Mouse (Mus musculus): ENCODE measurements around the gene Parg. TPM values are rescaled to one million over a fixed set of nuclear protein-coding genes. Genes with fewer than 3 reads are reported as not detected.

Parg gene
- total RNA-seq, 2 experiments from 2014 or later, result 17.0 to 18.5 TPM

DNA sequence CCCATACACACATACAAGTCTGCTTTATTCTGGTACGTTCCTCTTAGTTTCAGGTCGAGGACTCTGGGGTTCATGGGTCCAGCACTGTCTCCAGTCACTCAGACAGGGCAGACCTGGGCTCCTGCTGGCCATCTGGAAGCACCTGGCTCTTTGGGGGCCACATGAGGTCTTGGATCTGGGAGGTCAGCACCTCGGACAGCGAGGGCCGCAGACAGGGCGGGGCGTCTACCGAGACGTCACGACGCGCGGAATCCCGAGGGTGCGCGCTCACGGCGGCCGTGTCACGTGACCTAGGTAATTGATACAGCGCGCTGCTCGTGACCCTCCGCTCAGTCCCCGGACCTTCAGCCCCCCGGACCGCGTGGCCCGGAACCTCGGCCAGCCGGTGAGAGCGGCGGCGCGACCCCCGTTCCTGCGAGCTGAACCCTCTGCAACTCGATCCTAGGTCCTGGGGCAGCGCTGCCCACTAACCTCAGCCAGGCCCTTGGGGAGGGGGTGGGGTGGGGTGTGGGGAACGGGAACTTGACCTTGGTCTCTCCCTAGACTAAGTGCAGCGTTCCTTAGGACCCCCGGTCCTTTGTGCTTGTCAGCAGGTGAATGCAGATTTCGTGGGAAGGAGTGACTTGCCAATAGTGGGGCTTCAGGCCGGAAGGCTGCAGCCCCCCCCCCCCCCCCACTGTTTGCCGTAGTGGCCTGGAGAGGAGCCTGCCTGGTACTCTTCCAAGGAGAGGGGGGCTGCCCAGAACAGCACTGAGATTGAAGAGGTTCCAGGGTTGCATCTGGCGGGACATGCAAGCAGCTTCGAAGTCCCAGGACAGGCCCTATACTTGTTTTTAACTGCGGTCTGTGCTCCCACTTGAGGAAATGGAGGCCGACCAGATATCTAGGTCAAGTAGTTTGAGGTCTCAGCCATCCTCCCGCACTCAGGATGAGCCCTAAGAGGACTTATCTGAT, 120.3 kb downstream of the Parg start, which contains the start of gene Ogdhl:
Ogdhl (plus strand) TSS at position 288 of the 954 bp plus-strand sequence.
- DNase-seq, result peak; percentile 55 to 67

DNA sequence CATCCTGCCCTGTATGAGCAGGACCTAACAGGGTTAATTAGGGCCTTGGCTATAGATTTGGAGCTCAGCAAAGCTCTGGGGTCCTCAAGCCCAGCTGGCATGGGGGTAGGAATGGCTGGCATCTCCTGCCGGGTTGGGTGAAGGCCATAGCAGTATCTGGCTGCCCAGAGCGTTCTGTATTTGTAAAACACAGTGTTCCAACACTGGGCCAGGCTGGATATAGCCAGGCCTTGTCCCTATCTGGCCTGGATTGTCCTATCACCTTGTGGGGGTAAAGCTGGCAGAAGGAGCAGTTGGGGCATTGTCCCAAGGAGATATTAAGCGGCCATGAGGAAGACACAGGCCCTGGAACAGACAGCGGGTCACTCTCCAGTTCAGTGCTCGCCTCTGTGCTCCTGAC, 121.5 kb downstream of the Parg start:
- DNase-seq, result peak; percentile 19 to 67

DNA sequence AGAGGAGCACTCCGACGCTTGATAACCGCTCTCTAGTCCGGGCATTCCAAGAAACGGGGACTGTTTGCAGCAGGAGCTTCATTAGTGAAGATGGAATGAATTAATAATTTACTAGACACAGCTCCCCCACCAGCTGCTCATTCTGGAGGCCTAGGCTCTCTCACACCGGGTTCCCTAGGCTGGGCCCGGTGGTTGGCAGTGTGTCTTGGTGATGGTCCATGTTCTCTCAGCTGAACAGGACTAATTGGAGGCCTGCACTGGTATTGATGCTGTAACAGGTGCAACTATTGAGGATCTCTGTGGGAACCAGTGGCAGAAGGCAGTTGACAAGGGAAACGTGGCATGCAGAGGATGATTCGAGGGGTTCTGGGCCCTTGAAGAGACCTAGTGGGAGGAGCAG, 125.6 kb downstream of the Parg start:
- no peak for DNase-seq

DNA sequence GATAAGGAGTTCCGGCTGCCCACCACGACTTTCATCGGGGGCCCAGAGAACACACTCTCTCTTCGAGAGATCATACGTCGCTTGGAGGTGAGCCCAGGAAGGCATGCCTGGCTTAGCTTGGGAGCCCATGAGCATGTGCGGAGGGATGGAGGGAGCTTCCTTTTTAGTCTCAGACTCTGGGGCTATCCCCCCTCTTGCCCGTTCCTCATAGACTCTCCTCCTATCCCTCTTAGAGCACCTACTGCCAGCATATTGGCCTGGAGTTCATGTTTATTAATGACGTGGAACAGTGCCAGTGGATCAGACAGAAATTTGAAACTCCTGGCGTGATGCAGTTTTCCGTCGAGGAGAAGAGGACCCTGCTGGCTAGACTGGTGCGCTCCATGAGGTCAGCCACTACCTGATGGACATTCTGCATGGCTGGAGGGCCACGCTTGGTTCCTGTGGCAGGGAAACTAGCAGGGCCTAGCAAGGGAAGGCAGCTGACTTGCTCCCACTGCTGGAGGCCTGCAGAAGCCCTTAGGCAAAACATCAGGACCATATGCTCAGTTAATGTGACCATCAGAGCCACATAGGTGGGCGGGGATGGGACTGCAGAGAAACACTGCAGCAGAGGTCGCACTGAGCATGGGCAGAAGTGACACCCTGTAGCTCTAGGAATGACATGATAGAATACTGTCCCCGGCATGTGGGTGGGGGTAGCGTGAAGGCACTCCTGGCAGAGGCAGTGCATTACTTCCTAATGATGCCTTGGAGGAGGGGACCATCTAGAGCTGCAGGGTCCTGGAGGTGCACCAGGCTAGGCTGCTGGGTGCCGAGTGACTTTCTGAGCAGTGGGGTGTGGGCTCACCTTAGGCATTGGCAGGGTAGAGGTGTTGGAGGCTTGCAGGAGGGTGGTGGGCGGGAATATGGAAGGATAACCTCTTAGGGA, 131.0 kb downstream of the Parg start:
- DNase-seq, result no peak

DNA sequence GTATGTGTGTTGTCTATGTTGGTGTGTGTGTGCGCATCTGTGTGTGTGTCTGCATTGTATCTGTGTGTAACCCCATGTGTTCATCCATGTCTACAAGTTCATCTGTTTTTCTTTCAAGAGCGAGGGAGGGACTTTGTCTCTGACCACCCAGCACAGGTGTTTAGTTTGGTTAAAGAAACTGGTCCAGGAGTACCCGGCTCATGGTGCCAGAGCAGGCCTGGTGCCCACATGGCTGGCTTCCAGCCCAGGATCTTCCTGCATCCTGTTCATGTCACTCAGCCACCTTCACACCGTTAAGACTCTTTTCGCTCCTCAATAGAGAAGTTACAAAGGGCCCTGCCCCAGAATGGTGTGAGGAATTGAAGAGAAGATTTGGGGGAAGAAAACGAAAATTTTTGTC, 134.3 kb downstream of the Parg start:
- DNase-seq, result peak in 1 of 2 experiments; percentile 9

DNA sequence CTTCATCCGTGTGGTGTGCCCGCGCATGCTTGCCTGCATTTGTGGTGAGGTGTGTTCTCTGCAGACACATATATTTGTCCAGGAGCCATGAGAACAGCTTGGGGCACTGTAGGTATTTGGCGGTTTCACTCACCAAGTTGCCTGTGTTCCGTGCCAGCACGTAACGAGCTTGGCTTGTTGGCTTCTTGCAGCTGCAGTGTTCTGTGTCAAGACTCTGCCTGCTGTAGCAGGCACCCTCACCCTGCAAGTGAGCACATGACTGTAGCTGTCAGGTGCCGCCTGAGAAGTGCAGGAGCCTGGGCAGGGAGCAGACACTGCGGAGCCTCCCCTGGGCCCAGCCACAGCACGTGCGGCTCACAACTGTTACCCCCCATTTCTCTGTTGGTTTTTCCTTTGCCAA, 134.8 kb downstream of the Parg start:
- DNase-seq, result peak; percentile 6 to 26

DNA sequence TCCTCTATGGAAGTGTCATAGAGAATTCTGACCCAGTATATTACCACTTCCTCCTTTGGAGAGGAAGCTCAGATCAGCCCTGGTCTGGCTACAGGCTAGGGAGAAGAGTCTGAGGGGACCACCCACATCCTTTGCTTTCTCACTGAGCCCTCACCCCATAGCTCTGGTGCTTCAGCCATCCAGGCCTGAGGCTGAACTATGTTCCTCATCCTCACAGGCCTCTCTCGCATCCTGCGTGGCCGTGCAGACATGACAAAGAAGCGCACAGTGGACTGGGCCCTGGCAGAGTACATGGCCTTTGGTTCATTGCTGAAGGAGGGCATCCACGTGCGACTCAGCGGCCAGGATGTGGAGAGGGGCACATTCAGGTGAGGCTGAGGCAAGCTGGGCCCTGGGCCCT, 140.1 kb downstream of the Parg start:
- DNase-seq, result no peak

DNA sequence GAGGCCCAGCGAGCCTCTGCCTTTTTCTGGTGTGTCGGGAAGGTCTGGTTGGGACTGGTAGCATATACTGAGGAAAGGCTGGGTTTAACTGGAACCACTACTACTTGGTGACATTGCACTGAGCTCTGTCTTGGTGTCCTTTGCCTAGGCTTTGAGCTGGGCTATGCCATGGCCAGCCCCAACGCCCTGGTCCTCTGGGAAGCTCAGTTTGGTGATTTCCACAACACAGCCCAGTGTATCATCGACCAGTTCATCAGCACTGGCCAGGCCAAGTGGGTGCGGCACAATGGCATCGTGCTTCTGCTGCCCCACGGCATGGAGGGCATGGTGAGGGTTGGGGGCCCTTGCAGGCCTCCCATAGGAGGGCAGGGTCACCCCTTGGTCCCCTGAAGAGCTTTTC, 142.4 kb downstream of the Parg start:
- DNase-seq, result no peak

DNA sequence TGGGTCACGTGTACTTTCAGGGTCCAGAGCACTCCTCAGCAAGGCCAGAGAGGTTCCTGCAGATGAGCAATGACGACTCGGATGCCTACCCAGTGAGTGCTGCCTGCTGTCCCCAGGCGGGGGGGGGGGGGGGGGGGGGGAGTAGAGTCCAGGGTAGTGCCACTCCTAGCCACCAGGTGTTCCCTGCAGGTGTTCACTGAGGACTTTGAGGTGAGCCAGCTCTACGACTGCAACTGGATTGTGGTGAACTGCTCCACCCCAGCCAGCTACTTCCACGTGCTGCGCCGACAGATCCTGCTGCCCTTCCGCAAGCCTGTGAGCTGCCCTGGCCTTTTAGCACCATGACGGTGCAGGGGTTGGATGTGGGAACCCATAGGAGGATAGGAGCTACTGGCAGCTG, 142.9 kb downstream of the Parg start:
- no peak for DNase-seq

Other genes starting within 250 kb of the Parg start
- gene Galnt15, start 173.0 kb upstream of the Parg start, total RNA-seq (2021), result 10 to 100 TPM; 13.5 to 14.5 TPM
- 10 to 100 TPM; 53.0 to 54.7 TPM for gene Oxnad1, start 116.6 kb upstream of the Parg start, total RNA-seq (2021)
- 10 to 100 TPM; 89.0 to 90.5 TPM for gene Dph3, start 116.2 kb upstream of the Parg start, total RNA-seq (2021)
- gene Msmb, start 59.9 kb upstream of the Parg start, total RNA-seq (2021), result not detected
- 100 to 1,000 TPM; 146 to 149 TPM for gene Ncoa4, start 42.1 kb upstream of the Parg start, total RNA-seq (2021)
- 100 to 1,000 TPM; 205 to 217 TPM for gene Timm23, start 51 bp upstream of the Parg start, total RNA-seq (2021)
- 10 to 100 TPM; 70.4 to 86.7 TPM for gene Ogdhl, start 120.1 kb downstream of the Parg start, total RNA-seq (2021)
- gene 1700024G13Rik, start 186.4 kb downstream of the Parg start, total RNA-seq (2021), result not detected